ENCODE assay signal across 8 mouse cellular contexts in genomic region chr11:84179226-84179953, GRCm38 (mm10). TPM values are rescaled to one million over a fixed set of nuclear protein-coding genes. Genes with fewer than 3 reads are reported as not detected.
DNase-seq lines count a peak whose midpoint lies in the region; ATAC-seq lines count a peak whose summit lies in the region.

No protein-coding gene starts in this region.

- peak overlapping the region; percentile 80 for H3K4me2 ChIP-seq in hindbrain, embryonic 13.5 days

- H3K36me3 ChIP-seq in hindbrain, embryonic 13.5 days = no peaks in the 10 kb centered on the region

- H3K9me3 ChIP-seq in hindbrain, embryonic 13.5 days = no peaks in the 10 kb centered on the region

- peak overlapping the region; percentile 87 for H3K9ac ChIP-seq in hindbrain, embryonic 13.5 days

- WGBS in hindbrain, embryonic 13.5 days = under 1% methylated on average over 42 of the region's 85 CpGs

- H3K27me3 ChIP-seq in hindbrain, embryonic 13.5 days = no peaks in the 10 kb centered on the region

- DNase-seq in R1 (ENCODE audit: low read depth, low spot score) = peak; percentile 95
- peak; percentile 97 to 98 for DNase-seq in cerebellum, postnatal 14 days
- DNase-seq in frontal cortex, postnatal 14 days (ENCODE audit: low spot score in 2 of 2) = peak; percentile 89
- DNase-seq in layer of hippocampus, postnatal 25 days (ENCODE audit: extremely low spot score in 1 of 2, low spot score in 1 of 2) = peak; percentile 74 to 87
- peak; percentile 96 for DNase-seq in lung, postnatal 14 days
- peak; percentile 98 for DNase-seq in ovary, postnatal 36 days (ENCODE audit: low spot score)
- DNase-seq in thymus, postnatal 14 days = peak; percentile 89

- H3K4me3 ChIP-seq in hindbrain, embryonic 13.5 days = peak overlapping the region; percentile 84

- H3K27ac ChIP-seq in hindbrain, embryonic 13.5 days = peak overlapping the region; percentile 93

- ATAC-seq in hindbrain, embryonic 13.5 days (ENCODE audit: low FRiP score) = peak; percentile 98

- H3K4me1 ChIP-seq in hindbrain, embryonic 13.5 days (replicated peaks) = peaks cover 27% of the 10 kb centered on the region

RNA-seq across cellular contexts. Expression of gene Gm11437, which starts 12.1 kb away (rescaled TPM):
- polyA plus RNA-seq in hindbrain, embryonic 13.5 days (2015; fragmentation: Nextera tagmentation; extraction: Ambion mirVana) = 0.16 and 0.26 TPM in 2 replicates
- total RNA-seq in layer of hippocampus, postnatal 25 days (2021) = not detected

RNA-seq across cellular contexts. Expression of gene Acaca, which starts 49.9 kb away (rescaled TPM):
- polyA plus RNA-seq in hindbrain, embryonic 13.5 days (2015; fragmentation: Nextera tagmentation; extraction: Ambion mirVana) = 24.5 and 25.6 TPM in 2 replicates
- total RNA-seq in layer of hippocampus, postnatal 25 days (2021) = 10 to 100 TPM; 68.5 to 74.3 TPM

RNA-seq across cellular contexts. Expression of gene Tada2a, which starts 50.0 kb away (rescaled TPM):
- 30.0 and 30.4 TPM in 2 replicates for polyA plus RNA-seq in hindbrain, embryonic 13.5 days (2015; fragmentation: Nextera tagmentation; extraction: Ambion mirVana)
- 10 to 100 TPM; 27.0 to 34.6 TPM for total RNA-seq in layer of hippocampus, postnatal 25 days (2021)

Comparison
In these comparisons a context has a peak if more than half of its experiments do, and no peak if none do; other contexts are left out.
1. Peak in every context shown above with its lines: DNase-seq, ATAC-seq, H3K4me3 ChIP-seq and H3K27ac ChIP-seq.